Mouse (Mus musculus) T-helper 17 cell (primary cell): ENCODE data around the gene H2-Eb1.

ENCODE experiments used
- in situ Hi-C, 2 experiments: fragments of 300-600 bp; cut with MboI, MseI; formaldehyde crosslinking; loops; 1 replicate in 1 of 2; 2 replicates in 1 of 2; pipeline ENCODE4 v1.15.1; 2025; ENCODE audit warnings: high pct_unique_total_duplicates in 2 of 2

The H2-Eb1 gene

DNA sequence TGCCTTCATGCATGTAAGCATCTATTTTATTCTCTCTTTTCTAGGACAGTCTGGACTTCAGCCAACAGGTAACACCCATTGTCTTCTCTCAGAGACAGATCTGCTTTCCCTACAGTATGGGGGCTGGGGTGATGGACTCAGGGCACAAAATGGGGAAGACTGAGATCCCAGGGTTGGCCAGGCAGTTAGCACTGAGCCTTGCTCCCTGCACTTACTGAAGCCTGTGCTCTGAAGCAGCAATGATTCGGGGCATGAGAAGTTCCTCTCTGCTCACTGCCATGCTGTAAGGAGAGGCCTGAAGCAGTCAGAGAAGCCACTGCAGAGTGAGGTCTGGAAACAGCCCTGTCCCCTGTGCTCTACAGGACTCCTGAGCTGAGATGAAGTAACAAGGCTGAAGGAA lies 9.8 kb downstream of the H2-Eb1 start:
- in situ Hi-C loops: no loop called here

DNA sequence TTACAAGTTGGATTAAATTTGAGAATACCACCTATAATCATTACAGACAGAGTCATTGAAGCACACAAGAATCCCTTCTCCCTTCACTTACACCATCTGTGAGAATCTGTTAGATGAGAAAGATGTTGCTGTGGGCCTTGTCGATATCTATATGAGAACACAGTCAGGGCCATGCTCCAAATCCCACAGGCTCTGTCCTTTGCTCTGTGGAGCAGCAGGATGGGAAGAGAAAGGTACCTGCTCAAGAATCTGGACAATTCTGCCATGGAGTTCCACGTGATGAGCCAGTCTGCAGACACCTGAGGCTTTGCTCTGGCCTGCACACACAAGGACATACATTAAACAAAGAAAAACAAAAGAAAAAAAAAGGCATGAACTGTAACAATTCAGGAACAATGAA lies 11.0 kb downstream of the H2-Eb1 start:
- in situ Hi-C loops: no loop called here

DNA sequence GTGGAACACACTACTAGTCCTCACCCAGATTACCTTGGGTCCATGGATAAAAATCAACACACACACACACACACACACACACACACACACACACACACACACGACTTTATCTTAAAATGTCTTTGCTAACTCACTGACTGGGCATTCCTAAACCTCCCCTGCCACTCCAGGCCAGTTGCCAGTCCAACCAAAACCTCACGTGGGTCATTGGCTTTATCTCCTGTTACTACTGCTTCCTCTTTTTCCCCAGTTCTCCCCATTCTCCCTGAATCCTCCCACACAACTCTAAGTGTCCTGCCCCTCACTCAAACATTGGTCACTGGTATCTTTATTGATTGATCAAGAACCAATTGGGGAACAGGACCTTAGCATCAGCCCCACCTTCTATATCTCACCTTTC lies 11.6 kb downstream of the H2-Eb1 start:
- in situ Hi-C loops: no loop called here

DNA sequence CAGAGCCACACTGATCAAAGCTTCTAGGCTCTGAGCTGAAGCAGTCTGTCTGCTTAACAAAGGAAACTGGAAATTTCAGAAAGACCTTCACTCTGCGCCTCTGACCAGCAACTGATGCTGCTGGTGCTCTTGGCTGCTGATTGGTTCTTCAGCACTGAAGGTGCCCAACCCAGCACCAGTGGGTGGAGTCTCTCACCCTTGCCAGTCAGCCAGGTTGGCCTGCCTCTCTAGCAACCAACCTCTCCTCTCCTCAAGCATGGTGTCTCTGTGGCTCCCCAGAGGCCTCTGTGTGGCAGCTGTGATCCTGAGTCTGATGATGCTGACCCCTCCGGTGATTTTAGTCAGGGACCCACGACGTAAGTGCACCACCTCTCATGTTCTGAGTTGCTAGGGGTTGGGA lies 19.8 kb downstream of the H2-Eb1 start, which contains the start of gene H2-Eb2:
H2-Eb2 (plus strand) TSS at position 230 of the 400 bp plus-strand sequence.
- in situ Hi-C loops: no loop called here

DNA sequence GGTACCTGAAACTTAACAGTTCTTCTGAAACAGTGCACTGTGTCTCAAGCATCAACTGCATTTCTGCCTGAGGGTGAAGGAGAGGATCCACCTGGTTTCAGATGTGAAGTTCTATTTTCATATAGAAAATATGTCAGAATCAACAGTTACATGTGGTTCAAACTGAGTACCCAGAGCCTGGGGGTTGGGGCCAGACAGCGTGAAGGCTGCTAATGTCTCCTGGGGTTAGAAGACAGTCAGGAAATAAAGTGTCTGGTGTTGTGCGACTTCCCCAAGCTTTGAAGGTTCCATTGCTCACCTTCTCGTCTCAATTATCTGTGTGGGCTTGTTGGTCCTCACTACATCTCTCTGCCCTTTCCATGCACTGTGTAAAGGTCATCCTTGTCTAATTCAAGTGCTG lies 20.7 kb downstream of the H2-Eb1 start:
- in situ Hi-C loops: no loop called here

DNA sequence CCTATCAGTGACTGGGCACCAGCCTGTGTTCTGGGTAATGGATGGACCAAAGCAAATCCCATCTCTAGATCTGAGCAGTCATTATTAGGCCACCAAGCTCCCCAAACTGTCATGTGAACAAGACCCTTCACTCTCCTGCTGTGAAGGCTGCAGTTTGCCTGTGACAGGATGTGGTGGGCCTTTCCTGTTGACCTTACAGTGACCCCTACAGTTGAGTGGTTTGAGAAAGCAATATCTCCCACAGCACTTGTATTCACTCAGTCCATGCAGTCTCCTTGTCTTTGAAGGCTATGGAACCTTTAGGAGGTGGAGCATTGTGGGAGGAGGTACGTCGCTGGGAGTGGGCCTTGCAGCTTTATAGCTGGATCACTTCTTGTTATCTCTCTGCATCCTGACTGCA lies 24.1 kb downstream of the H2-Eb1 start:
- in situ Hi-C loops: loop anchor here in 1 of 2 experiments (10.0 kb wide), 1 partner anchor 985 kb away; no protein-coding TSS in a partner anchor

DNA sequence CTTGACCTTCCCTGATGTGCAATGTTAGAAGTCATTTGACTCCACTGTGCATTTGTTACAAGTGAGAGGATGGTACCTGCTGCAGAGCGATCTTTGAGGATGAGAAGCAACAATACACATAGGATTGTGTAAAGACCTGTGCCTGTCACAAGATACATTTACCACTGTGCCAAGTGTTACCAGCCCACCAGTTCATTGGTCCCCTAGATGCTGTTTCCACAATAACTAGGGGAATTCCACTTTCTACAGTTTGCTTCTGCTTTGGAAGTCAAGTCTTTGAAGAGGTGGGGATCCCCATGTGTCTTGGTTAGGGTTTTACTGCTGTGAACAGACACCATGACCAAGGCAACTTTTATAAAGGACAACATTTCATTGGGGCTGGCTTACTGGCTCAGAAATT lies 25.5 kb downstream of the H2-Eb1 start:
- in situ Hi-C loops: loop anchor here in 1 of 2 experiments (10.0 kb wide), 1 partner anchor 986 kb away; no protein-coding TSS in a partner anchor

DNA sequence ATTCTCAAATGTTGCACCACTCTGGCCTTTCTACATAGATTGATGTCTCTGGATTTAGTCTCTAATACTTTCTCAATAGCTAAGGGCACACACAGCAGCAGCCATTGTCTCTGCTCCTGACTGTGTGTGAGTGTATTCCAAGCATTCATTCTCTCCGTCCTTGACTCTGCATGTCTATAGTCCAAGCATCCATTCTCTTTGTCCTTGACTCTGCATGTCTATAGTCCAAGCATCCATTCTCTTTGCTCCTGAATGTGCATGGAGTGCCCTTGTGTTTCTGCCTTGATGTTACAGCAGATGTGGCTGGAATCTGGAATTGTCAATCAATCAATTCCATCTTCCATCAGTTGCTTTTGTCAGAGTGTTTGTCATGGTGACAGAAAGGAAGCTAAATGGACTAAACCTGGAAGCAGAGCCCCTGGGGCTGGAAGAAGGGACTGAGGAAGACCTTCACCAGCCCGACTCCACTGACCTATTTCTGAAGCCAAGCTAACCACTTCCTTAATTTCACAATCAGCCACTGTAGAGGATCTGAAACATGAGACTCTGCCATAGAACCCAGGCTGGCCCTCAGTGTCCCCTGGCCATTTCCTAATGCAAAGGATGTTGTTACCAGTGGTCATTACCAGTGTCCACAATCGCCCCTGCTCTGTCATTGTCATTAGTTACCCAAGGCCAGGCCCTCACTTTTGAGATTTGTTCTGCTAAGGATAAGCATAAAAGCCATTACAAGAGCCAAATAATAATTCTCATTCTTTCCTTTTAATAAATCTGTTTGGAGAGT lies 35.1 kb downstream of the H2-Eb1 start:
- in situ Hi-C loops: no loop called here

DNA sequence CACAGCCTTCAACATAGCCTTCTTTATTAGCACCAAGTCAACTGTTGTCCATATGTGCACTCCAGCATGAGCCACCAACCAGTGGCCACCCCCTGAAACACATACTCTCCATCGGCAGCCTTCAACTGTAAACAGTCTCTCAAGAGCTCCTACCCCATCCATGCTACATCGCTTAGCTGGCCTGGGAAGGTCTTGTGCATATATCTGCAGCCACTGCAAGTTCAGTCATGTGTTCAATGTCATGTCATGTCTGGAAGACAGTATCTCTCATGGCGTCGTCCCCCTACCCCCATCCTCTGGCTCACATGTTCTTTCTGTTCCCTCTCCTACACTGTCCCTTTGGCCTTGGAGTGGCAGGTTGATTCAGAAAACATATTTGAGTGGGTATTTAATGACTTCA lies 39.2 kb downstream of the H2-Eb1 start:
- in situ Hi-C loops: no loop called here

DNA sequence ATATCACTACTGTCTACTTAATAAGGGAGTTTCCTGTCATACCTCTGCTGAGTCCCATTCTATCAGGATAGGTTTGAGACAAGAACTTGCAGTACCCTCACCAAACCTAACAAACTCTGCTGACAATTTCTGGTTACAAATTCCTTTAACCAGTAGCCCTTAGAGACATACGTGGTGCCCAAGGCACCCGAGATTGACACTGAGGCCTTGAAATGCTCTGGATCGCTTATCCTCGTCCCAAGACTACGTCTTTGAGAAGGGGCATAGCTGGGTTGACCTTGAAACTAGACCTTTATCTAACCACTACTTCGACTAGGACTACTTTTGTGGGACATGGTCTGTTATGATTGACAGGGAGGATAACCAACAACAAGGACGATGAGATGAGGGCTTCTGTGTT lies 39.8 kb downstream of the H2-Eb1 start:
- in situ Hi-C loops: no loop called here

DNA sequence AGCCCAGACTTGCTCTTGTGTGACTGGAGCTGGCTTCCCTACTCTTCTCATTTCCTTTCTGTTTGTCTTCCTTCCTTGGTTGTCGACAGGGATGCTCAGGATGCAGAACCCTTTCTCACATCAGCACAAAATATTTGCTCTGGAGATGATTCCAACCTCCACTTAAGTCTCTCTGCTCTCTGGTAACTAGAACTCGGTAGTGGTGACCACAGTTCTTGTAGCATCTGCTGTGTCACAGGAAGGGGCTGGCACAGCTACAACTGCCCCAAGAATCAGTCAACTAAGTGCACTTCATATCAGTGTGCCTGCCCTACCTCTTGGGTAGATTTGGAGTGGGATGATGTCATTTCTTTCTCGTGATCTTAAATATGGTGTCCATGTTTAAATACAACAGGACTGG lies 40.4 kb downstream of the H2-Eb1 start:
- in situ Hi-C loops: no loop called here

DNA sequence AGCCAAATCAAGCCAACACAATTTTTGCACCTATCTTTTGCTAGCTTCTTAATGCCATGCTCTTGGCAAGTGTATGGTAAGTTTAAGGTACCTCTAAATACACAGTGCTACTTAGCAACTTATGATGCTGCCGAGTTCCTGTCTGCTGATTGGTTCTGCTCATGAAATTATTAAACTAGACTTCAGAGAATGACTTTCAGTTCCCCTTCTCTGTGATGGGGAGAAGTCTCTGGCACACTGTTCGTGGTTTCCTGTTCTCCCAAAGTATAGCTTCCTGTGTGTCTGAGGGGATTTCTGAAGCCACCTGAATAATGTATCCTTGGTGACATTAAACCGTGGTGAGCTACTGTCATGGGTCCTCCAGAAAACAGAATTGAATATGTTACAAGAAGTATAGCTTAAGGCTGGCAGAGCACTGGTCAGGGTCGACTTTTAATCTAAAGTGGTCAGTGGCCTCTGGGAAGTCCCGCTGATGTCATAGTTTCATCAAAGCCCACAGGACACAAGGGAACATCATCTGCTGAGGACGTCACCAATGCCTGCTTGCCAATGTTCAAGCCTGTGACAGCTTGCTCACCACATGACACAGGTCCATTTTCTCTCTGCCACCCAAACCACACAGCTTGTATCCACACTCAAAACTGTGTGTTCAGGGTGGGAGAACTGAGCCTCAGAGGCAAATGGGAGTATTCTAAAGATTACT lies 42.1 kb downstream of the H2-Eb1 start:
- in situ Hi-C loops: no loop called here

DNA sequence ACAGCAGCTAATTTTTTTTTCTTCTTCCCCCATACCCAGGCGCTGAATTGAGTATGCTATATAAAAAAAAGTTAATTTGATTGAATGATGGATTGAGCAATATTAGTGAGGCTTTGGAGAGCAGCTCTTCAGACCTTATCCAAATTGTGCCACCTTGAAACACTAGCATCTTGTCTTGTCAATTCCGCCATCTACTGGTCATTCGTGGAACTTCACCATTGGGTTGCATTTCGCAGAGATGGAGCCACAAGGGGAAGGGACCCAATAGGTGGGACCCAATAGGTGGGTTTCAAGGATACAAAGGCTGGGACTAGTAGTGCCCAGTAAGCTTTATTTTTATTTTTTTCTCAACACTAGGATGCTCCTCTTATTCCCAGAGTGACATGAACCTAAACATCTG lies 43.8 kb downstream of the H2-Eb1 start:
- in situ Hi-C loops: no loop called here

DNA sequence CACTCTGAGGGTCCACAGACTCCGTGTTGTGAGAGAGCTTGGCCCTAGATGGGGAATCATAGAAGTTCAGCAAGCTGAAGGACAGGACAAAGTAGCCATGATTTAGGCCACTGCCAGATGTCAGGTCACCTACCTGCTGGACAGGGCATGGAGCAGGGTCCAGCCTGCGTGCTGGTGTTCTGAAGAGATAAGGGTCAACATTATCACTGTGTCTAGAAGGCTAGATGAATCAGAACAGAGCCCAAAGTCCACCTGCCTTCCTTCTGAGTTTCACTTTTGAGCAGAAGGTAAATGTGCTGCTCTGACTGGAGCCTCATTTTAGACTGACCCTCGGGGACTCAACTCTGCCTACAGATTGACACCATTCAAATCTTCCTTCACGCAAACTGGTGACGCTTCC lies 48.9 kb downstream of the H2-Eb1 start, which contains the start of gene Btnl2:
Btnl2 (plus strand) TSS at position 284 of the 400 bp plus-strand sequence.
- in situ Hi-C loops: loop anchor here (5.0 to 10.0 kb wide), 2 partner anchors 107 to 110 kb away; no protein-coding TSS in a partner anchor

DNA sequence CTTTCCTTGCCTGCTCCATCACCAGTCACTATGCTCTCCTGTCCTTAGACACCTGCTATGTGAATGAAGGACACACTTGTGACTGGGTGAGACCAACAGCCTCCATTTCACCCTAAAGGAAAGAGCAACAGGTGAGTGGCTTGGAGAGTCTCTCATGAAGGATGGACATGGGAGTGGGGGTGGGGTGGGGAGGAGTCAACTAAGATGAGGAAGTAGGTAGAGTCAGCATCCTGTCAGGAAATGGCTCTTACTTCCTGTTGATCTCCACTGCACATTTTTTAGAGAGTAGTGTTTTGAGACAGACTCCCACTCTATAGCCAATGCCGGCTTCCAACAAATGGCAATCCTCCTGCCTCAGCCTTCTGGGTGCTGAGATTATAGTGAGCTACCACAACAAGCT lies 49.3 kb downstream of the H2-Eb1 start:
- in situ Hi-C loops: loop anchor here (5.0 to 10.0 kb wide), 2 partner anchors 108 to 110 kb away; no protein-coding TSS in a partner anchor

DNA sequence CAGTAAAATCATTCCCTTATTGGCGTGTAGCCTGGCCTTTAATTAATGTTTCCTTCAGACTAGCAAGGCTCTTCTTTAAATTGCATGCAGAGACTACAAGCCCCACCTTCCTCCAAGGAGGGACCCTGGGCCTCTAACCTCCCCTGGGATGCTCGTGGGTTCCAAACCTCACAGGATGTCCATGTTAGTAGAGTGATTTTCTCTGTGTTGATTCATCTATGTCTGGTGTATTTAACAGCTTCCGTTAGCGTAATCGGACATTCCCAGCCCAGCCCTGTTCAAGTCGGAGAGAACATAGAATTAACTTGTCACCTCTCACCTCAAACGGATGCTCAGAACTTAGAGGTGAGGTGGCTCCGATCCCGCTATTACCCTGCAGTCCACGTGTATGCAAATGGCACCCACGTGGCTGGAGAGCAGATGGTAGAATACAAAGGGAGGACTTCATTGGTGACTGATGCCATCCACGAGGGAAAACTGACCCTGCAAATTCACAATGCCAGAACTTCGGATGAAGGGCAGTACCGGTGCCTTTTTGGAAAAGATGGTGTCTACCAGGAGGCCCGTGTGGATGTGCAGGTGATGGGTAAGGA lies 57.4 kb downstream of the H2-Eb1 start:
- in situ Hi-C loops: no loop called here

DNA sequence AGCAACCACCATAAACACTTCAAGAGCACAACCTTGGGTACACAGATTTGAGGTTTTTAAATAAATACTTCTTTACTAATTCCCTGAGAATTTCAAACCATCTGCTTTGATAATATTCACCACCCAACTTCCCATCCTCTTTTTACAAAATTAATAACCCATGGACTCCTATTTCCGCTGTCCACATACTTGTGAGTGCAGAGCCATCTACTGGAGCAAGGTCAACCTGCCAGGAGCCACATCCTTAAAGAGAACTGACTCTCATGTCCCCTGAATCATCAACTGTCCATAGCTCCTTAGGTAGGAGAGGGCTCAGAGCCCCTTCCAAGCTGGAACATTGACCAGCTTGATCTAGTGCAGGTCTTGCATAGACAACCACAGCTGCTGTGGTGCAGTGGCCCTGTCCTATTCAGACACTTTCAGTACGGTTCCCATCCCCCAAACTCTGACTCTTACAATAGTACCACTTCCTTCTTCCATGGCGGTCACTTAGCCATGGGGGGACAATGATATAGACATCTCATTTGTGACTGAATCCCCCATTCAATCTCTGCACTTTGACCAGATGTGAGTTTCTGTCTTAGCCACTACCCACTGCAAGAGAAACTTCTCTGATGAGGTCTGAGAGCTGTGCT lies 58.1 kb downstream of the H2-Eb1 start:
- in situ Hi-C loops: no loop called here

DNA sequence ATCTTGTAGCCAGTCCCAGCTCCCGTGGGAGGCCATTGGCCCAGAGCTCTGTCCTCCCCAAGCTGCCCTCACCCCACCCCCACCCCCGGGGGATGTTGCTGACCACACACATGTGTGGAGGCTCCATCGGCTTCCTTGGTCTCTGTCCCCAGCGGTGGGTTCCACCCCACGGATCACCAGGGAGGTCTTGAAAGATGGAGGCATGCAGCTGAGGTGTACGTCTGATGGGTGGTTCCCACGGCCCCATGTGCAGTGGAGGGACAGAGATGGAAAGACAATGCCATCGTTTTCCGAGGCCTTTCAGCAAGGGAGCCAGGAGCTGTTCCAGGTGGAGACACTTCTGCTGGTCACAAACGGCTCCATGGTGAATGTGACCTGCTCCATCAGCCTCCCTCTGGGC lies 59.4 kb downstream of the H2-Eb1 start:
- in situ Hi-C loops: loop anchor here in 1 of 2 experiments (5.0 kb wide), 1 partner anchor 43 kb away; no protein-coding TSS in a partner anchor
